Mouse (Mus musculus): ENCODE data around the gene Nav2.

DNA sequence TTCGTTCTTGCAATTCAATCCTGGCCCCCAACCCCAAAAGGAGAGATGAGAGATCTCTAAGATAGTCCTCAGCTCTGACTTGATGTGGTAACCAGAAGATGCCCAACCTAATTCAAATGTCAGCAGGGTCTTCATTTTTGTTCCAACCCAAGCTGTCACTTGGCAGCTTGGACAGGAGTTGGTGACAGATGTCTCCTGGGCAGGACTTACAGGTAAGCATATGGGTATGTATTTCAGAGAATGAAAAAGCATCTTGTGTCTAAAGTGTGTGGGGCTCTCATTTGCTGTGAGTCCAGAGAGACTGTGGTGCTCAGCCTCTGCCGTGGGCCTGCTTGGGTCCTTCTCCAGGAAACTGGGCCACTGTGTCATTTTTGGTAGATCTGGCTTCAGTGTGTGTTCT is 23.6 kb downstream of the Nav2 start:
- TF ChIP-seq CTCF (conservative IDR thresholded peaks at IDR 0.05; ENCODE audit: low read length) (no peak), POU5F1 (IDR thresholded peaks at IDR 0.05; ENCODE audit: borderline replicate concordance, low read length) (no peak)

All from E14TG2a.4 (cell line).